Mouse (Mus musculus) embryonic fibroblast, embryonic 13.5 days (primary cell): ENCODE data around the gene Ercc5.

Experiments used
- CTCF ChIP-seq: IDR thresholded peaks from 2 replicates; pipeline ENCODE4 v1.5.1; 2011; ENCODE audit warnings: mild to moderate bottlenecking, control low read depth, low read length, moderate library complexity, borderline replicate concordance; ENCODE audit not compliant: insufficient read depth
- POLR2A ChIP-seq: IDR thresholded peaks from 2 replicates; pipeline ENCODE4 v1.6.1; 2011; ENCODE audit warnings: low read depth, mild to moderate bottlenecking, control low read depth, low read length, moderate library complexity

DNA sequence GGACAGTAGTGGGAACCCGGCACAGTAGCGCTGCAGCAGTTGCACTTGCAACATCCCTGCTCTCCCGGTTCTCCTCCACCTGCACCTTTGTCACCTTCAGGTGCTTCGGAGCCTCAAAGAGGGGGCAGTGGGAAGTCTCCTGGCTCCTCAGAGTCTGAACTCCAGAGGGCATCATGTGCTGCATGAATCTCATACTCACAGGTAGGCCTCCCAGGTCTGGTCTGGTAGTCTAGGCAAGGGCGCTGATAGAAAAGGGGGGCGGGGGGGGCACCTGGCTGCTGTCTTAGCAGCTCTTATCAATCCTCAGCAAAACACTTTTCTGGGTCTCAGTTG lies 27.5 kb upstream of the Ercc5 start:
- TF ChIP-seq CTCF (no peak), POLR2A (no peak)
